Mouse (Mus musculus) CD4-positive, CD25-positive, alpha-beta regulatory T cell (primary cell): ENCODE results near the gene Vnn3. TPM values are rescaled to one million over a fixed set of nuclear protein-coding genes. Genes with fewer than 3 reads are reported as not detected.

Experiments used
- polyA plus RNA-seq: library from polyadenylated mRNA; unstranded; fragments of 100-300 nt; shearing (Covaris generic); gene quantifications from one replicate; pipeline ENCODE4 v1.2.1, GENCODE M21; 2017

Vnn3 gene
- polyA plus RNA-seq: 0.10 TPM

GRCm38 (mm10) chr10:23851228-23851912, at the start of gene Vnn3:
Gene Vnn3 (plus strand): TSS chr10:23851462.

GRCm38 (mm10) chr10:23894601-23895349, 43.5 kb downstream of the Vnn3 start, which contains the start of gene Vnn1:
Gene Vnn1 (plus strand): TSS chr10:23894688.

Other genes with a start within 250 kb of the Vnn3 start
- gene Rps12, start 64.2 kb upstream of the Vnn3 start, polyA plus RNA-seq: 49.0 TPM
- not detected for gene Slc18b1, start 54.5 kb upstream of the Vnn3 start, polyA plus RNA-seq
- gene Vnn1, start 43.2 kb downstream of the Vnn3 start, polyA plus RNA-seq: not detected
- gene Taar1, start 68.9 kb downstream of the Vnn3 start, polyA plus RNA-seq: not detected
- not detected for gene Taar2, start 87.1 kb downstream of the Vnn3 start, polyA plus RNA-seq
- gene Taar3, start 98.1 kb downstream of the Vnn3 start, polyA plus RNA-seq: not detected
- not detected for gene Taar4, start 109.0 kb downstream of the Vnn3 start, polyA plus RNA-seq
- not detected for gene Taar5, start 119.2 kb downstream of the Vnn3 start, polyA plus RNA-seq
- not detected for gene Taar6, start 134.2 kb downstream of the Vnn3 start, polyA plus RNA-seq
- gene Taar7a, start 142.0 kb downstream of the Vnn3 start, polyA plus RNA-seq: not detected
- gene Taar7b, start 148.5 kb downstream of the Vnn3 start, polyA plus RNA-seq: not detected
- not detected for gene Taar7d, start 175.8 kb downstream of the Vnn3 start, polyA plus RNA-seq
- not detected for gene Taar7e, start 186.2 kb downstream of the Vnn3 start, polyA plus RNA-seq
- gene Taar7f, start 198.0 kb downstream of the Vnn3 start, polyA plus RNA-seq: not detected
- not detected for gene Taar8a, start 225.0 kb downstream of the Vnn3 start, polyA plus RNA-seq
- not detected for gene Taar8b, start 240.8 kb downstream of the Vnn3 start, polyA plus RNA-seq